Mouse (Mus musculus): ENCODE data around the gene Xndc1. TPM values are rescaled to one million over a fixed set of nuclear protein-coding genes. Genes with fewer than 3 reads are reported as not detected.

Xndc1 gene
- polyA plus RNA-seq, 1 experiment from 2014 or later: 7.8 TPM

GRCm38 (mm10) chr7:102082816-102083215, 17.5 kb downstream of the Xndc1 start, which contains the start of gene Trpc2:
Gene Trpc2 (plus strand): TSS chr7:102083116.
- no peak for ATAC-seq (ENCODE audit: low FRiP score, low TSS enrichment)
- TF ChIP-seq EP300 (optimal IDR thresholded peaks at IDR 0.05) (no peak), CTCF (IDR thresholded peaks at IDR 0.05; ENCODE audit: low read depth) (no peak)
- WGBS: 80% methylated on average over 5 of the region's 5 CpGs
- Histone ChIP-seq H3K27me3 (ENCODE audit: control insufficient read depth, insufficient read depth, low read length) (no peaks in the 10 kb centered on the region), H3K9ac (ENCODE audit: low read length) (no peak within 1 kb of the TSS), H3K36me3 (ENCODE audit: control insufficient read depth, insufficient read depth, low read length) (peaks cover 20% of the 10 kb centered on the region), H3K4me1 (replicated peaks; ENCODE audit: control insufficient read depth, insufficient read depth) (no peaks in the 10 kb centered on the region), H3K4me3 (ENCODE audit: low read depth, low read length) (no peak within 1 kb of the TSS), H3K27ac (replicated peaks) (no peak within 1 kb of the TSS), H3K4me2 (replicated peaks; ENCODE audit: low read depth) (no peak within 1 kb of the TSS), H3K9me3 (ENCODE audit: control insufficient read depth, low read length) (no peaks in the 10 kb centered on the region)
- DNase-seq (ENCODE audit: low spot score): no peak

- Histone ChIP-seq H3K4me1 (replicated peaks; ENCODE audit: control insufficient read depth, insufficient read depth) (no peaks in the 10 kb centered on the region), H3K9ac (ENCODE audit: low read length) (no peak overlapping the region), H3K27ac (replicated peaks) (no peak overlapping the region), H3K4me2 (replicated peaks; ENCODE audit: low read depth) (no peak overlapping the region), H3K36me3 (ENCODE audit: control insufficient read depth, insufficient read depth, low read length) (peaks cover 15% of the 10 kb centered on the region), H3K4me3 (ENCODE audit: low read depth, low read length) (no peak overlapping the region), H3K27me3 (ENCODE audit: control insufficient read depth, insufficient read depth, low read length) (no peaks in the 10 kb centered on the region), H3K9me3 (ENCODE audit: control insufficient read depth, low read length) (no peaks in the 10 kb centered on the region)
- ATAC-seq (ENCODE audit: low FRiP score, low TSS enrichment): no peak
- 82% methylated on average over 26 of the region's 26 CpGs for WGBS
- DNase-seq (ENCODE audit: low spot score): no peak
- TF ChIP-seq CTCF (IDR thresholded peaks at IDR 0.05; ENCODE audit: low read depth) (no peak), EP300 (optimal IDR thresholded peaks at IDR 0.05) (no peak)
Observed at GRCm38 (mm10) chr7:102084041-102084696, 18.9 kb downstream of the Xndc1 start.

GRCm38 (mm10) chr7:102087336-102087735, 22.0 kb downstream of the Xndc1 start:
- no peak overlapping the region for H3K4me3 ChIP-seq (ENCODE audit: low read depth, low read length)
- peaks cover 3% of the 10 kb centered on the region for H3K36me3 ChIP-seq (ENCODE audit: control insufficient read depth, insufficient read depth, low read length)
- TF ChIP-seq EP300 (optimal IDR thresholded peaks at IDR 0.05): no peak
- no peak for TF ChIP-seq CTCF (IDR thresholded peaks at IDR 0.05; ENCODE audit: low read depth)
- no peak overlapping the region for H3K4me2 ChIP-seq (replicated peaks; ENCODE audit: low read depth)
- no peak overlapping the region for H3K9ac ChIP-seq (ENCODE audit: low read length)
- H3K4me1 ChIP-seq (replicated peaks; ENCODE audit: control insufficient read depth, insufficient read depth): no peaks in the 10 kb centered on the region
- H3K27me3 ChIP-seq (ENCODE audit: control insufficient read depth, insufficient read depth, low read length): no peaks in the 10 kb centered on the region
- DNase-seq (ENCODE audit: low spot score) (no peak), ATAC-seq (ENCODE audit: low FRiP score, low TSS enrichment) (no peak)
- no peaks in the 10 kb centered on the region for H3K9me3 ChIP-seq (ENCODE audit: control insufficient read depth, low read length)
- H3K27ac ChIP-seq (replicated peaks): no peak overlapping the region
- 87% methylated on average over 4 of the region's 4 CpGs for WGBS

GRCm38 (mm10) chr7:102099760-102100661, 34.7 kb downstream of the Xndc1 start:
- H3K4me1 ChIP-seq (replicated peaks; ENCODE audit: control insufficient read depth, insufficient read depth): no peaks in the 10 kb centered on the region
- no peak for TF ChIP-seq CTCF (IDR thresholded peaks at IDR 0.05; ENCODE audit: low read depth)
- TF ChIP-seq EP300 (optimal IDR thresholded peaks at IDR 0.05): no peak
- H3K36me3 ChIP-seq (ENCODE audit: control insufficient read depth, insufficient read depth, low read length): no peaks in the 10 kb centered on the region
- peak overlapping the region; percentile 50 for H3K9ac ChIP-seq (ENCODE audit: low read length)
- DNase-seq (ENCODE audit: low spot score): peak; percentile 36
- H3K27me3 ChIP-seq (ENCODE audit: control insufficient read depth, insufficient read depth, low read length): no peaks in the 10 kb centered on the region
- H3K27ac ChIP-seq (replicated peaks): no peak overlapping the region
- H3K9me3 ChIP-seq (ENCODE audit: control insufficient read depth, low read length): no peaks in the 10 kb centered on the region
- H3K4me3 ChIP-seq (ENCODE audit: low read depth, low read length): peak overlapping the region; percentile 35
- peak; percentile 54 for ATAC-seq (ENCODE audit: low FRiP score, low TSS enrichment)
- WGBS: 7% methylated on average over 30 of the region's 30 CpGs
- peak overlapping the region; percentile 59 for H3K4me2 ChIP-seq (replicated peaks; ENCODE audit: low read depth)

- Histone ChIP-seq H3K9ac (ENCODE audit: low read length) (no peak overlapping the region), H3K27ac (replicated peaks) (no peak overlapping the region), H3K4me2 (replicated peaks; ENCODE audit: low read depth) (no peak overlapping the region), H3K36me3 (ENCODE audit: control insufficient read depth, insufficient read depth, low read length) (no peaks in the 10 kb centered on the region), H3K4me3 (ENCODE audit: low read depth, low read length) (no peak overlapping the region), H3K27me3 (ENCODE audit: control insufficient read depth, insufficient read depth, low read length) (no peaks in the 10 kb centered on the region), H3K9me3 (ENCODE audit: control insufficient read depth, low read length) (no peaks in the 10 kb centered on the region), H3K4me1 (replicated peaks; ENCODE audit: control insufficient read depth, insufficient read depth) (no peaks in the 10 kb centered on the region)
- 70% methylated on average over 5 of the region's 5 CpGs for WGBS
- no peak for DNase-seq (ENCODE audit: low spot score)
- no peak for TF ChIP-seq EP300 (optimal IDR thresholded peaks at IDR 0.05)
- TF ChIP-seq CTCF (IDR thresholded peaks at IDR 0.05; ENCODE audit: low read depth): no peak
- ATAC-seq (ENCODE audit: low FRiP score, low TSS enrichment): no peak
Observed at GRCm38 (mm10) chr7:102100868-102101267, 35.6 kb downstream of the Xndc1 start.

GRCm38 (mm10) chr7:102101487-102101886, 36.2 kb downstream of the Xndc1 start, which contains the start of gene Art1:
Gene Art1 (plus strand): TSS chr7:102101743.
- H3K4me2 ChIP-seq (replicated peaks; ENCODE audit: low read depth): no peak within 1 kb of the TSS
- DNase-seq (ENCODE audit: low spot score) (no peak), ATAC-seq (ENCODE audit: low FRiP score, low TSS enrichment) (no peak)
- no peaks in the 10 kb centered on the region for H3K27me3 ChIP-seq (ENCODE audit: control insufficient read depth, insufficient read depth, low read length)
- no peak for TF ChIP-seq CTCF (IDR thresholded peaks at IDR 0.05; ENCODE audit: low read depth)
- TF ChIP-seq EP300 (optimal IDR thresholded peaks at IDR 0.05): no peak
- no peaks in the 10 kb centered on the region for H3K9me3 ChIP-seq (ENCODE audit: control insufficient read depth, low read length)
- H3K27ac ChIP-seq (replicated peaks): no peak within 1 kb of the TSS
- no peak within 1 kb of the TSS for H3K4me3 ChIP-seq (ENCODE audit: low read depth, low read length)
- H3K36me3 ChIP-seq (ENCODE audit: control insufficient read depth, insufficient read depth, low read length): no peaks in the 10 kb centered on the region
- H3K9ac ChIP-seq (ENCODE audit: low read length): no peak within 1 kb of the TSS
- no peaks in the 10 kb centered on the region for H3K4me1 ChIP-seq (replicated peaks; ENCODE audit: control insufficient read depth, insufficient read depth)
- 75% methylated on average over 5 of the region's 5 CpGs for WGBS
